Mouse (Mus musculus) small intestine, adult 2 months (tissue): ENCODE measurements around the gene Gm5737.

Source experiments
- CTCF ChIP-seq: fragments of 200-500 bp; IDR thresholded peaks from 2 replicates; pipeline ENCODE4 v1.5.1; 2012; ENCODE audit warnings: low read depth, mild to moderate bottlenecking, control low read depth, inconsistent platforms, low read length, moderate library complexity, mixed read lengths; ENCODE audit not compliant: insufficient replicate concordance, insufficient read length; ENCODE audit errors: extremely low read depth
- POLR2A ChIP-seq: fragments of 200-500 bp; IDR thresholded peaks from 2 replicates; pipeline ENCODE4 v1.6.1; 2012; ENCODE audit warnings: low read depth, mild to moderate bottlenecking, control low read depth, inconsistent platforms, low read length, moderate library complexity

GRCm38 (mm10) chr7:120830431-120831381, 18.5 kb downstream of the Gm5737 start:
- TF ChIP-seq CTCF: no peak
- TF ChIP-seq POLR2A: no peak; the same call in 1 of the 2 replicates
